Mouse (Mus musculus) E14TG2a.4 (cell line): Measurements from ENCODE around the gene Car10.

Experiments
- CTCF ChIP-seq: conservative IDR thresholded peaks from 2 replicates; pipeline ENCODE4 v1.5.1; 2014; ENCODE audit warnings: low read length
- NANOG ChIP-seq: IDR thresholded peaks from 2 replicates; pipeline ENCODE4 v1.6.1; 2014; ENCODE audit warnings: borderline replicate concordance, low read length, mixed read lengths
- POU5F1 ChIP-seq: IDR thresholded peaks from 2 replicates; pipeline ENCODE4 v1.6.1; 2014; ENCODE audit warnings: low read length, borderline replicate concordance

- no peak for TF ChIP-seq CTCF
- no peak for TF ChIP-seq POU5F1
- no peak for TF ChIP-seq NANOG
Observed at GRCm38 (mm10) chr11:93490211-93490820, 392.5 kb downstream of the Car10 start.
